Mouse (Mus musculus): Measurements from ENCODE around the gene Mettl23. TPM values are rescaled to one million over a fixed set of nuclear protein-coding genes. Genes with fewer than 3 reads are reported as not detected.

Mettl23 gene
- total RNA-seq (2014; rRNA removed; ENCODE audit: low replicate concordance) (39.2 and 63.2 TPM in 2 replicates), polyA plus RNA-seq (2015; fragmentation: Nextera tagmentation; extraction: Ambion mirVana) (77.1 and 77.6 TPM in 2 replicates)

DNA sequence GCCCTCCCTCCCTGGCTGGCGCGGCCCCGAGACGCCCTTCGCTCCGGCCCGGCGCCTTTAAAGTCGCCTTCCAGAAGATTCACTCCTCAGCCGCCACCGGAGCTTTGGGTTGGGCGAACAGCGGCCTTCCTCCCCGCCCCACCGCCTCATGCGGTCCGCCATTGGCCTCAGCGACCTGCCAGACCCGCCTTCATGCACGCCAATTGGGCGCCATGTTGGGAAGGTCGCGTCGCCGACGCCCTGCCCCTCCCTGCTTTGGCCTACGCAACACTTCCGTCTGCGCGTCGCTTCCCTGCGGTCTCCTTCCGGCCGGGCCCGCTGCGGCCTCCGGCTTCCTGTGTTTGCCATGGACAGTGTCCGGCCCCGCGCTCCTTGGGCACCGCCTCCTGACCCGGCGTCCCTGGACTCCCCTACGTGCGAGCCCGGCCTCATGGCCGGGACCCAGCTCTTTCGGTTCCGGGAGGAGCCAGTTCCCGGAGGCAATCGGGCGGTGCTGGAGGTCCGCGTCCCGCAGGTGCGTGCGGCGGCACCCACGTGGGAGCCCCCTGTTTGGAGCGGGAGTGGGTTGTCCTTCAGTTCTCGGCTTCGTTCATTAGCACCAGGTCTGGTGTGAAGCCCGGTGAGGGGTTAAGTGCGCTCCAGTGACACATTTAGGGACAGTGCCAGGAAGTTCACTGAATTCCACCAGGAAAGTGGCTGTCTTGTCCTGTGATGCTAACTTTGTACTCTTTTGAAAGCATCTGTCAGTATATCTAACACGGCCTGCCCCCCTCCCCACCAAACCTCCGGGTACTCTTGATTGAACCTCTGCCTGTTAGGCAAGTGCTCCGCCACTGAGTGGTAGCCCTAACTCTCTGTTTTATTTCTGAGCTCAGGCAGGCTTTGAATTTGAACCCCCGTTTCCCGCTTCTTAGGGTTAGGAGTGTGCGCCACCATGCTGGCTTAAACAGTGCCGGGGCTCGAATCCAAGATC is at the start of gene Mettl23, which contains the start of gene Jmjd6:
Gene Mettl23 (plus strand): TSS at position 18 of the 973 bp plus-strand sequence.
Gene Jmjd6 (minus strand): TSS at position 189 of the 973 bp plus-strand sequence.
- Histone ChIP-seq H3K4me1 (ENCODE audit: control insufficient read depth, insufficient read depth) (peaks cover 24% of the 10 kb centered on the region), H3K36me3 (replicated peaks; ENCODE audit: control insufficient read depth, insufficient read depth, low read length) (peaks cover 48% of the 10 kb centered on the region), H3K9ac (replicated peaks; ENCODE audit: low read depth, low read length) (peak within 1 kb of the TSS; percentile 90), H3K27me3 (ENCODE audit: control insufficient read depth, insufficient read depth, low read length) (no peaks in the 10 kb centered on the region), H3K4me3 (ENCODE audit: low read depth, low read length) (peak within 1 kb of the TSS; percentile 77), H3K27ac (ENCODE audit: low read depth) (peak within 1 kb of the TSS; percentile 97), H3K9me3 (replicated peaks; ENCODE audit: control insufficient read depth, low read length) (no peaks in the 10 kb centered on the region), H3K4me2 (ENCODE audit: low read depth, low read length) (peak within 1 kb of the TSS; percentile 85)
- TF ChIP-seq EP300 (IDR thresholded peaks at IDR 0.05; ENCODE audit: low read depth) (peak; percentile 73; the same call in 1 of the 2 replicates), CTCF (IDR thresholded peaks at IDR 0.05; ENCODE audit: low read depth) (no peak)
- WGBS, result under 1% methylated on average over 71 of the region's 72 CpGs
- DNase-seq (ENCODE audit: low spot score) (peak; percentile 96), ATAC-seq (ENCODE audit: insufficient read depth, low read depth) (peak; percentile 96)

DNA sequence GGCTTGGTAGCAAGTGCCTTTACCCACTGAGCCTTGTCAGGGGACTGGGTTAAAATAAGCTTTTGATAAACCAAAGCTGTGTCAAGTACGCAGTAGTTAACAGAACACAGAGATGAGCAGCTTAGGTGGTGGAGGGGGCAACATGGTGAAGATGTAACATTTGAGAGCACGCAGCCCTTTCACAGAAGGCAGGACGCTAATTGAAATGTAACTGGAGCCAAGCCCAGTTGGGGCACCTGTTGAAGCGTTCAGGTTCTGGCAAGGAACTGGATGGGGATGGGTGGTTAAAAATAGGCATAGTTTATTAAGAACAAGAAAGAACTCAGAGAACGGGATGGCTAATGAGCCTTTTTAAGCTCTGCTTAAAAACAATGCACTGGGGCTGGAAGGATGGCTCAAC is 43.7 kb upstream of the Mettl23 start:
- H3K4me1 ChIP-seq (ENCODE audit: control insufficient read depth, insufficient read depth), result no peaks in the 10 kb centered on the region; the same call in none of the 2 replicates
- ATAC-seq (ENCODE audit: insufficient read depth, low read depth), result no peak
- no peaks in the 10 kb centered on the region for H3K27me3 ChIP-seq (ENCODE audit: control insufficient read depth, insufficient read depth, low read length)
- TF ChIP-seq CTCF (IDR thresholded peaks at IDR 0.05; ENCODE audit: low read depth), result no peak
- TF ChIP-seq EP300 (IDR thresholded peaks at IDR 0.05; ENCODE audit: low read depth), result no peak
- no peak overlapping the region for H3K27ac ChIP-seq (ENCODE audit: low read depth)
- 36% methylated on average over 5 of the region's 5 CpGs for WGBS
- H3K4me2 ChIP-seq (ENCODE audit: low read depth, low read length), result no peak overlapping the region
- H3K9ac ChIP-seq (replicated peaks; ENCODE audit: low read depth, low read length), result no peak overlapping the region
- no peaks in the 10 kb centered on the region for H3K36me3 ChIP-seq (replicated peaks; ENCODE audit: control insufficient read depth, insufficient read depth, low read length)
- no peaks in the 10 kb centered on the region for H3K9me3 ChIP-seq (replicated peaks; ENCODE audit: control insufficient read depth, low read length)
- no peak overlapping the region for H3K4me3 ChIP-seq (ENCODE audit: low read depth, low read length)
- DNase-seq (ENCODE audit: low spot score), result no peak

GRCm38 (mm10) chr11:116801106-116801505 is 42.0 kb upstream of the Mettl23 start:
- Histone ChIP-seq H3K4me3 (ENCODE audit: low read depth, low read length) (no peak overlapping the region), H3K4me1 (ENCODE audit: control insufficient read depth, insufficient read depth) (no peaks in the 10 kb centered on the region; the same call in none of the 2 replicates), H3K4me2 (ENCODE audit: low read depth, low read length) (no peak overlapping the region), H3K27ac (ENCODE audit: low read depth) (no peak overlapping the region; the same call in 1 of the 2 replicates), H3K9me3 (replicated peaks; ENCODE audit: control insufficient read depth, low read length) (no peaks in the 10 kb centered on the region), H3K9ac (replicated peaks; ENCODE audit: low read depth, low read length) (no peak overlapping the region), H3K36me3 (replicated peaks; ENCODE audit: control insufficient read depth, insufficient read depth, low read length) (no peaks in the 10 kb centered on the region), H3K27me3 (ENCODE audit: control insufficient read depth, insufficient read depth, low read length) (no peaks in the 10 kb centered on the region)
- no peak for ATAC-seq (ENCODE audit: insufficient read depth, low read depth)
- 54% methylated on average over 5 of the region's 5 CpGs for WGBS
- DNase-seq (ENCODE audit: low spot score), result no peak
- TF ChIP-seq CTCF (IDR thresholded peaks at IDR 0.05; ENCODE audit: low read depth) (no peak), EP300 (IDR thresholded peaks at IDR 0.05; ENCODE audit: low read depth) (no peak)

GRCm38 (mm10) chr11:116802709-116803108 is 40.4 kb upstream of the Mettl23 start:
- Histone ChIP-seq H3K9ac (replicated peaks; ENCODE audit: low read depth, low read length) (no peak overlapping the region), H3K4me1 (ENCODE audit: control insufficient read depth, insufficient read depth) (no peaks in the 10 kb centered on the region; the same call in none of the 2 replicates), H3K9me3 (replicated peaks; ENCODE audit: control insufficient read depth, low read length) (no peaks in the 10 kb centered on the region), H3K27me3 (ENCODE audit: control insufficient read depth, insufficient read depth, low read length) (no peaks in the 10 kb centered on the region), H3K4me3 (ENCODE audit: low read depth, low read length) (no peak overlapping the region), H3K27ac (ENCODE audit: low read depth) (no peak overlapping the region), H3K36me3 (replicated peaks; ENCODE audit: control insufficient read depth, insufficient read depth, low read length) (no peaks in the 10 kb centered on the region), H3K4me2 (ENCODE audit: low read depth, low read length) (no peak overlapping the region)
- ATAC-seq (ENCODE audit: insufficient read depth, low read depth) (no peak), DNase-seq (ENCODE audit: low spot score) (no peak)
- 76% methylated on average over 5 of the region's 5 CpGs for WGBS
- TF ChIP-seq CTCF (IDR thresholded peaks at IDR 0.05; ENCODE audit: low read depth) (no peak), EP300 (IDR thresholded peaks at IDR 0.05; ENCODE audit: low read depth) (no peak)

DNA sequence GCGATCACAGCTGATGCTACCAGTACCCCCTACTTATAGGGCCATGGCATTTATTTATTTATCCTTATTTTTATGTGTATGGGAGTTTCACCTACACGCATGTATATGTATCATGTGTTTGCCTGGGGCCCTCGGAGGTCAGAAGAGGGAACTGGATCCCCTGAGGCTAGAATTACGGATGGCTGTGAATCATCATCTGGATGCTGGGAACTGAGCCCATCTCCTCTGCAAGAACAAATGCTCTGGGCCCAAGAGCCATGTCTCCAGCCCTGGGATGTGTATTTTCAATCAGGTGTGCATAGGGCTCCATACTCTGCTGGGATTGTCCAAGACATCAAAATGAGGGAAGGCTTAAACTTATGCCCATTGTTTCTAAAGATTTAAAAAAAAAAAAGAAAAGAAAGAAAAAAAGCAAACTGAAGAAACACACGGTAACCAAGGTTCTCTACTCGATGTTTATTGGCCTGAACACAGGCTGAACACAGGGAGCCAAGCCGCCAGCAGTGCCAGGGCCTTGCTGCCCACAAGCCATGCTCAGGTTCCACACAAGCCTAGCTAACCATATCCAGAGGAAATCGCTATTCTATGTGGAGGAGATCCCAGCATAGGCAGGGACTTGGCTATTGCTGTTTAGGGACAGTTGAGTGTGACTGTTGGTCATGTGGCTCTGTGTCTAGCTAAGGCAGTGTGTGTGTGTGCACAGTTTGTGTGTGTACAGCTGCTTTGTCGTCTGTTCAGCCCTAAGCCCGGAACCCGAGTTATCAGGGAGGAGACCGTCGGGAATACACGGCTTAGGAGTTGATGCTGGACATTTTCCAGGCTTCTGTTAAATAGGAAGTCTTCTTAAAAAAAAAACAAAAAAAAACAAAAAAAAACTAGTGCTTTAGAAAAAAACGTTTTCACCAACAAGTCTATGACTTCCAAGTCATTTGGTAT is 36.7 kb upstream of the Mettl23 start:
- no peak for TF ChIP-seq EP300 (IDR thresholded peaks at IDR 0.05; ENCODE audit: low read depth)
- no peak for TF ChIP-seq CTCF (IDR thresholded peaks at IDR 0.05; ENCODE audit: low read depth)
- peak overlapping the region; percentile 65 for H3K27ac ChIP-seq (ENCODE audit: low read depth)
- no peaks in the 10 kb centered on the region for H3K27me3 ChIP-seq (ENCODE audit: control insufficient read depth, insufficient read depth, low read length)
- 0 out of 2 replicates have a peak, but pooled peaks cover 3% of the 10 kb centered on the region for H3K4me1 ChIP-seq (ENCODE audit: control insufficient read depth, insufficient read depth)
- H3K36me3 ChIP-seq (replicated peaks; ENCODE audit: control insufficient read depth, insufficient read depth, low read length), result 0 out of 2 replicates have a peak, but pooled peaks cover 4% of the 10 kb centered on the region
- no peak overlapping the region for H3K4me3 ChIP-seq (ENCODE audit: low read depth, low read length)
- no peaks in the 10 kb centered on the region for H3K9me3 ChIP-seq (replicated peaks; ENCODE audit: control insufficient read depth, low read length)
- no peak overlapping the region for H3K4me2 ChIP-seq (ENCODE audit: low read depth, low read length)
- DNase-seq (ENCODE audit: low spot score) (peak; percentile 67), ATAC-seq (ENCODE audit: insufficient read depth, low read depth) (peak; percentile 28; the same call in 1 of the 2 replicates)
- WGBS, result 61% methylated on average over 15 of the region's 15 CpGs
- no peak overlapping the region for H3K9ac ChIP-seq (replicated peaks; ENCODE audit: low read depth, low read length)

Data from heart, postnatal 0 days (tissue).